Mouse (Mus musculus) lung, postnatal 4 days (tissue): ENCODE measurements around the gene Scn5a.

ENCODE experiments used
- DNase-seq, 2 experiments: peaks; one replicate each; pipeline ENCODE4 v3.0.0; 2021

The Scn5a gene

DNA sequence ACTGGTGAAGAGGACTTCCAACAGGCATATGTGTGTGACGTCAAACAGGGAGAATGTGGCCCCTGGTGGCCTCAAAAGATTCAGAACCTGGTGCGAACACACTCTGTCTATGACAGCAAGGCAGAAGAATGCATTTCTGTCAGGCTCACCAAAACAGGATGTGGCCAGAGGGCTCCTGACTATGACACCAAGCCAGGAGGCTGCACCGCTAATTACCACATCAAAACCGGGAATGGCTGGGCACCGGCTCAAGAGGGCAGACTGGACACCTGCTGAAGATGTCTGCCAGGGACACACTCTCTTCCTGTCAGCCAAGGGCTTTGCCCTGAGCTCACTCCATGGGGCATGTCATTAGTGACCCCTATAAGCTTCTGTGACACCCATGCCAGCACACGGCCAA lies 15.2 kb downstream of the Scn5a start:
- DNase-seq, result no peak

DNA sequence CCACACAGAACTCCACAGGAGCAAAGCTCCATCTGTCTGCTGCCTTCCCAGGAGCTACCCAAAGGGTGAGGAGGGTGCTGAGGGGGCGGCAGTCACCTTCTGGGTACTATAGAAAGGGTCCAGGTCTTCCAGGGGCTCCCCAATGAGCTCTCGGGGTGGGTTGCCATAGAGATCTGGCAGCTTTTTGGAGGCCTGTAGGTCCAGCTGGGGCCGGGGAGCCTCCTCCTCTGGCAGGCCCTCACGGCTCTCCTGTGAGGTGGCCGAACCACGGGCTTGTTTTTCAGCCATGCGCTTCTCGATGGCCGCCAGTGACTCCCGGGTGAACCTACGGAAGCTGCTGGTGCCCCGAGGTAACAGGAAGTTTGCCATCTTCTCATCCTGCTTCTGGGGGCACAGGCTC lies 16.6 kb downstream of the Scn5a start:
- DNase-seq, result no peak

DNA sequence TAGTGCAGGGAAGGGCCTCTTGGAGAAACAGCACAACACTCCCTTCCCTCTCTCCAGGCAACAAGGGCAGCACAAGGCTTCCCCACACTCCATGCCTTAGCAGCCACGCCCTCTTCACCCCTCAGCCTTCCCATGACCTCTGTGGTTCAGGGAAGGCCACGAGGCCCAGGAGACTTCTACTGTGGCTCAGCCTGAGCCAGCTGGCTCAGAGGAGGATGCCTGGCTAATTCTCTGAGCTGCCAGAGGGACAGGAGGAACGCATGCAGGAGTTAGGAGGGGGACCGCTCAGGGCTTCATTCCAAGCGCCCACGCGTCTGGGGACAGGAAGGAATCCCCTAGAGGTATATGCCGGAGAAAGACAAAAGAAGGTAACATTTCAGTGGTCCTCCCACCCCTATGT lies 17.1 kb downstream of the Scn5a start:
- DNase-seq, result no peak

DNA sequence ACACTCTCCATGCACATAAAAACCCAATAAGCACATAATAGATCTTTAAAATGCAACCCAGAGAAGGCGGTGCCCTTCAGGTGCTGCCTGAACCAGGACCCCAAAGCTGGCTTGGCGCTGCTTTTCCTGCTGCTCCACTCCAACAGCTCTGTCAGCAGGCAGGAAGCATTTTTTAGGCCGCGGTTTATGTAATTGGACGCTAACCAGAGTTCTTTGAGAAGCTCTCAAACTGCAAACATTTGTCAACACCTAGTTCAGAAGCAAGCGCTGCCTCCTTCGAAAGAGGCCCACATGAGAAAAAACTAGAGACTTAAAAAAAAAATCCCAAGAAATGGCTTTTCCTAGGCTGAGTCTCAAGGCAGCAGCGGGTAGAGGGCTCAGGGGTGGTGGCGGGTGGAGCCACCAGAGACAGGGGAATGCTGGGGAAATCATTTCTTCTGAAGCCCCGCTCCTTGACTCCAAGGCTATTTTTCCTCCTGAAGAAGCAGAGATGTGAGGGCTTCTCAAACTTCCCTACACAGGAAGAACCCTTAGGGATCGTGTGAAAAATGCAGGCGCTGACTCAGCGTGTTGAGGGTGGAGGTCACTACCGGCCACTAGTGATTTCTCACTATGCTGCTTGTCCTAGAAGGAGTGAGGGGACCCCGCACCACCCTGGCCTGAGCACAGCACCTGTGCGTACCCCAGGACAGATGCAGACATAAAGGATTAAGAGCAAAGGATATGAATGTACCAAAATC lies 19.1 kb downstream of the Scn5a start:
- no peak for DNase-seq

DNA sequence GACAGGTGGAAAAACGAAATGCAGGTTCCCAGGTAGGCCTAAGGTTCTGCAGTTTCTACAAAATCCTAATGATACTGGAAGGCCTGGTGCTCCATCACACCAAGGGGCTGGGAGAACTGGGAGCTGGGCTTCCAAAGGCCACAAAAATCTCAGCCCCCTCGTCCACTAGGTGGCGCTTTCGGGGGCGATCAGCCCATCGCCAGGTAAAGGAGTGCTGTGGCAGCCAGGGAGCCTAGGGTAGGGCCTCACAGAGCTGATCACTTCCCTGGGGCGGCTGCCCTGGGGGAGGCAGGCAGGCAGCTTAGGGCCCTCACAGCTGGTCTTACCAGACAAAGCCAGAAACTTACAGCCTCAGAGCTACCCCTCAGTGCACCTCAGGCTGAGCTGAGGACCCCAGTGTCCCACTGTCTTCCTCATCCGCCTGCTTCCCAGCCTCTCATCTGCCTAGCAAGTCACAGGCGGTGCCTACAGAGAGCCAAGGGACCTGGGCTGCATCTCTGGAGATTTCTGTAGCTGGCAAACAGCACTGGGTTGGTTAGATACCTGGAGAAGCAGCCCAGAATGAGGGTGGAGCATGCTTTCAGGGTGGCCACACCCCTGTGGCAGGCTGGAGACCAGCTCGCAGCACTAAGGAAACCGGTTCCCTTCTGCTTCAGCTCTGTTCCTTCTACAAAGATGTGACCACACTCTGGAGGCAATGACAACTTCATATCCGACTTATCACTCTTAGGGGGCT lies 20.5 kb downstream of the Scn5a start:
- peak; percentile 34 to 48 for DNase-seq

DNA sequence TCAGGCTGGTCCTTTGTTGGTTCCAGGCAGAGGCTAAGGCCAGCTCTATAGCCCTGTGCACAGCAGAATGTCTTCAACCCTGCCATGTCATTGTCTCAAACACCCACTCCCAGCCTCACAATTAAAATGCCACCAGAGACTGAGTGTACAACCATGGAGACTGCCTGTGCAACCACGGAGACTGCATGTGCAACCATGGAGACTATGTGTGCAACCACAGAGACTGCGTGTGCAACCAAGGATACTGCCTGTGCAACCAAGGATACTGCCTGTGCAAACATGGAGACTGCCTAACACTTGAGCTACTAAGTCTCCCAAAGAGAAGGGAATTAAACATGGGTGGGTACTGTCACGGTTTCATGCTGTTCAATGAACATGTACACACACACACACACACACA lies 22.8 kb downstream of the Scn5a start:
- no peak for DNase-seq

DNA sequence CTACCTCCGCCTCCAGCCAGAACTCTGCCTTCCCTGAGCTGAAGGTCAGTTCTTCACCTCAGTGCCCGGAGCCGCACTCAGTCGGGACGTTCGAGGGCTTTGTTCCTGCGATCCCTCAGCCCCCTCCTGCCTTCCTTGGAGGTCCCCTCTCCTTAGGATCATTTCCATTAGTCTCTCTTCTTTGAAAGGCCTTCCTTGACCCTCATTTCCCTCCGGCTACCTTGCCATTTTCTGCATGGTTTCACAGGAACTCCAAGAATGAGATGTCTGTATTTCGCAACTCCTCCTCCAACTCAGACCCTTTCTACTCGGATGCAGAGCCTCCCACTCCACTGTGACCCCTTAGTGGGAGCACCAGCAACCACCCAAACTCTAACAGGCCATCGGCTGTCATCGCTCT lies 31.3 kb downstream of the Scn5a start:
- no peak for DNase-seq

DNA sequence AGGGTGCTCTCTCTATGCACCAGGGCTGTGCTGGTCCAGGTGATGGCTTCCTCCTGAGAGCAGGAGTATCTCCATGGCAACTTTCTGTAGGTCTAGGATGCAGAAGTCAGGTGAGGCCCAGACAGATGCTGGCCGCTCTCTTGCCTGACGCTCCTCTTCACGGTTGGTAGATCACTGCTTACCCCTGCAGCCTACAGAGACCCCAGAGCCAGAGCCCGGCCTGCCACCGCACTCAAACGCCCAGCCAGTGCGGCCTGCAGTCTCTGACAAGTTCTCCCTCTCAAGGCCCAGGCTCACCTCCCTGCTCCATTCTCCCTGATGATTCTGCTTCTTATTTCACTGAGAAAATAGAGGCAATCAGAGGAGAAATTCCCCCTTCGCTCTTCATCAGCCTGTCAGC lies 31.7 kb downstream of the Scn5a start:
- DNase-seq, result no peak

DNA sequence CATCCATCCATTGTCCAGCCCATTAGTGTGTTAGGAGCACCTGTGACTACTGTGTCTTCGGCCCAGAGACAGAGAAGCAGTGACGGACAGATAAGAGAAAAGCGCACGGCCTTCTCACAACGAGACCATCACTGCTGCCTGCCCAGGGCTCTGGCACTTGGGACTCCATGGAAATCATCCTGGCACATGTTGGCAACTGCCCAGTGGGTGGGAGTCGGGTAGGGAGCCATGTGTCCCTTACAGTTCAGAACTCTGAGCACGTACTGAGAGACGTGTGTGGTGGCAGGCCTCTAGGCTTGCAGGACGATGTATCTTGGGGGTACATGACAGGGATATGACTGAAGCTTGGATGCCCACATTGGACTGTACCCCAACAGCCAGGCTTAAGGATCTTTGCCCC lies 38.1 kb downstream of the Scn5a start:
- no peak for DNase-seq

DNA sequence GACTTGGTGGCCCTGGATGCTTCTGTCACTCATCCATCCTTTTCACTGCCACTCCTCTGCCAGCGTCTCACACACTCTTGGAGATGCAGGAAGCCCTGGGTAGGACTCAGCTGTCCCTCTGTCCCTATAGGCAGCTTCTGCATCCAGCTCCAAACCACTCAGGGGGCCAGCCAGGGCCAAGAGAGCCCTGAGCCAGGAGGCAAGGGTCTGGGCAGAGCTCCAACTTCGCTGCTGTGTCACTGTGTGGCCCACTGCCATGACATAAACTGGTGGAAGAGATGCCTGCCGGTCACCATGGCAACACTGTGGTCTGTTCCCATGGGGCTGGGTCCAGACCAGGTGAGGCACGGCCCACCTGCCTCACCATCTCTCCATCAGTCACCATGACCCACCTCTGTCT lies 41.0 kb downstream of the Scn5a start:
- DNase-seq, result peak; percentile 20 to 39

DNA sequence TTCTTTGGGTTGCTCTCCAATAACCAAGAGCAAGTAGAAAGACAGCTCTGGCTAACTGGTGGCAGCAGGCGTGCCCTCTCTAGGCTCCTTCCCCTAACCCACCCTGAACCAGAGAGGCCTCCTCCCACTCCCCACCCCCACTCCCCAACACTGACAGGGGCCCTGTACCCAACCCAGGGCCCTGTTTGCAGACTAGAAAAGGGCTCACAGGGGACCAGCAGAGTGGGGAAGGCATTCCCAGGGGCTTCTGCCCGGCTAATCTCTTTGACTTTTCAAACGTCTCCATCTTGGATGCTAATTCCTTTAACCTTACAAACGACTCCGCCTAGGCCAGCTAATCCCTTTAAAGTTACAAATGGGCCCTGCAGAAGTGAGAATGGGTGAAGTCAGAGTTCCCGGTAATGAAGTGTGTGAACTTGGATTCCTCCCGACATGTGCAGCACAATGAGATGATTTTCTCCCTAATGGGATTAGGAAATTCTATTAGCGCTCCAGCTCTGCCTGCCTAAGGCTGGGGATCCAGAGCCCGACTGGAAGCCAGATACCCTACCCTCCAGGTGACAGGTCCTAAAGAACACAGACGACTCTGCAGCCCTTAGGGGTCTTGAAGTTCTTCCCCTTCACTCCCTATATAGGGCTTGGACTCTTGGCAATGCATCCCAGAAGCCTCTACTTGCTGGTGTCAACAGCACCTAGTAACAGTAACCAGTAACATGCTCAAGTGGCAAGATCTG lies 47.0 kb downstream of the Scn5a start:
- no peak for DNase-seq

DNA sequence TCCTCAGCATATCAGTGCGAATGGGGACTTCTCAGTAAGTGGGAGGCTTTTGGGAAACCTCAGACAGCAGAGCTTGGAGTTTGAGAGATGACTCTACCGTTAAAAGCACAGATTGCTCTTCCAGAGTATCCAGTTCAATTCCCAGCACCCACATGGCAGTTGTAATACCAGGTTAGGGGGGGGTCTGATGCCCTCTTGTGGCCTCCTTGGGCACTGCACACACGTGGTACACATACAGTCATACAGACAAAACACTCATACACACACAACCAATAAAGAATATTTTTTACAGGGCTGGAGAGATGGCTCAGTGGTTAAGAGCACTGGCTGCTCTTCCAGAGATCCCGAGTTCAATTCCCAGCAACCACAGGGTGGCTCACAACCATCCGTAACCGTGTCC lies 54.3 kb downstream of the Scn5a start:
- no peak for DNase-seq

DNA sequence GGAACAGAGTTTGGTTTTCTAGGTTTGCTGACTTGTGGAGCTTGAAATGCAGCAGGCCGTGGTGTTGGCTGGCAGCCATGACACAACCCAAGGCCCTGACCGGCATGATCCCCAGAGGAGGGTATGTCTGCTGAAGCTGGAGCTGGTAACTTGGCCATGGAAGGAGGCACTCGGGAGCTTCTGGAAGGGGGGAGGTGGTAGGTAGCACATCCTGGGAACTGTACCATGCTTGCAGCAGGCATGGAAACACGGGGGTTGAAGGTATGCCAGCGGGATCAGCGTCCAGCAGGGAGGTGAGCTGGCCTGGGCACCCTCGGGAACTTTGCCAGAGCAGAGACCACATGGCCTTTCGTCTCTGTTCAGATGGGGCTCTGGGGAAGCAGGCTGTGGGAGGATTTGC lies 55.5 kb downstream of the Scn5a start:
- no peak for DNase-seq

DNA sequence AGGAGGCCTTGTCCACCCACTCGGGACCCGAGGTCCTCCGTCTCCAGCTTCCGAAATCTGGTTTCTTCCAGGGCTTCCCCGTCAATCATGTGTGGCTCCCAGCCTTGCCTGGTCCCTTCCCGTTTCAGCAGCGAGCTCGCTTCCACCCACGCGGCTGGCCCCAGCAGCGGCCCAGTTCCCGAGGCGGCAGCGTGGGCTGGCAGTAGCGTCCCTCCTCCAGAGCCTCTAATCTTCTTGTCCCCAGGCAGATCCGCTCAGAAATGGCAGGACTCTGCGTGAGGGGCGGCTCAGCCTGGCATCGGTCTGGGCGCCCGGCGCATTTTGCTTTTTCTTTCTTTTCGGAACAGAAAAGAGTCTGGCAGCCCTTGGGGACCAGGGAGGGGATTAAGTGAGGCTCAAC lies 59.7 kb downstream of the Scn5a start:
- no peak for DNase-seq

DNA sequence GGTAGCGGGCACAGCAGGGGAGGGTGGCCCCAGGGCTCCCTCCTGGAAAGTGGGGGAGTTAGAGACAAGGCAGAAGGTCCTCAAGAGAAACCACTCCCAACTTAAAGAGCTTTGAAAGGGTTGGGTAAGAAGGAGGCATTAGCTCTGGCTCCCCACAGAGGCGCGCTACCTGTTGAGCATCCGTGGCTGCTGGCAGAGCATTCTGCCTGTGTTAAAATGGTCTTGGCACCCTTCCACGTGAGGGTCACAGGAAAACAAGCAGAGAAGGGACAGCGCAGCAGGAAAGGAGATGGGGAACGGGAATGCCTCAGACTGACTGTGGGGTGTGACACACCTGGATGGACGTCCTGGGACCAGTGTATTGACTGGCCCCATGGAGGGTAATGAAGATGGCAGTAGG lies 60.6 kb downstream of the Scn5a start:
- no peak for DNase-seq

DNA sequence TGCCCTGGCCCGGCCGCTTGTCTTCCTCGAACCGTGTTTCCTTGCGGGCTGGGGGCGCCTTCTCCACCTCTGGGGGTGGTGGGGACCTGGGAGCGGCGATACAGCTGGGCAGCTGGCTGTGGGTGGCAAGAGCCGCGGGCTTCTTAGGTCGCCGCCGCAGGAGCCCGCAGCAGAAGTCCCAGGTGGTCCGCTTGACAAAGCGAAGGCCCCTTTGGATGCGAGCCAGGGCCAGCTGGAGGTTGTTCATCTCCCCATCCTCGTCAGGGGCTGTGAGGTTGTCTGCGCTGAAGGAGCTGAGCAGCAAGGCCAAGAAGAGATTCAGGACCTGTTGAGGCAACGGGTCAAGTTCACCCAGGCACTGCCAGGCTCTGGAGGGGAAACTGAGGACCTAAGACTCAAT lies 61.3 kb downstream of the Scn5a start:
- DNase-seq, result no peak

DNA sequence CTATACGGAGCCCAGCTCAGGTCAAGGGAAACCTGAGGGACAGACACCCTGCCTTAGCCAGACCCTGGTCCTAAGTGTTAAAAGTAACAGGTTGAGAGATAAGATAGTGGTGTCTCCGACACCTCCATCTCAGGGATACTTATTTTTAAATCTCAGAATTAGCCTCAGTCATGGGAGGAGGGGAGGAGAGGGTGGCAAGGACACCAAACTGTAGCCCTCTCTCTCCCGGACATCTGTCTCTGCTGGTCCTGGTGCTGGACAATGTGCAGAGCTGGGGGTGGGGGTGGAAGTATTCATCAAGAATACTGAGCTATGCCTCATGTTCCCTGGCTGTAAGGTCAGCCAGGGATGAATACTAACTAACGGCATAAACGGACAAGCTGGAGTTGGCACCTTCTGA lies 62.0 kb downstream of the Scn5a start:
- DNase-seq, result no peak

DNA sequence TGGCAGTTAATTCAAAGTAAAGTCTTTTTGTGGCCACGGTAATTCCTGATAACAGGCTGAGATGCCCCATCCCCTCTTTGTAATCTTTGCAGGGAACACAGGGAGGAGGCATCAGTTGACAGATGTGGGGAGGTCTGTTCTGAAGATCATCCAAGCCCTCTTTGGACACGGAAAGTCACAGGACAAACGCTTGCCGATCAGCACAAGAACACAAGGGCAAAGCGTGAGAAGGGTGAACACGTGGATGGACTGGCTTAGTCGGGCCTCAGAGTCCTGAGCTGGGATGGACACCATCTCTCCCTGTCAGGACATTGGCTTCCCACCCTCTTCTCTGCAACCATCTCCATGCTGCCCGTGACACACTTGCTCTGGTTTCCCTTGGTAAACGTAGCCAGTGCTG lies 63.4 kb downstream of the Scn5a start:
- no peak for DNase-seq

DNA sequence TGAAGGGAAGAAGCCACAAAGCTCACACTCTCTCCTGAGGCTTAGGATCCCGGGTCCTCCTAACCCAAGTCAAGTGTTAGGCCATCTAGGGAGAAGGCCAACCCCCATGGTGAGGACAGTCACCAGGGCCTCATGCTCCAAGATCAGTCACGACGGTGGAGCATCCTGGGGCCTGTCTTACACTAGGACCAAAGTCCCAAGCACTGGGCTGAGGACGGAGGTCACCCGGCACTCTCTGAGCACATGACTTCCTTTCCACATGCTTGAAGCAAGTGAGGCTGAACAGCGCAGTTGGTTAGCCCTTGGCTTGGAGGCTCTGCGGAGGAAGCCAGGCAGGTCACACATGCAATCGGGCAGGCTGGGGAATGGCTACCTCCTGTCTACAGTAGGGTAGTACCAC lies 63.8 kb downstream of the Scn5a start:
- DNase-seq, result no peak

DNA sequence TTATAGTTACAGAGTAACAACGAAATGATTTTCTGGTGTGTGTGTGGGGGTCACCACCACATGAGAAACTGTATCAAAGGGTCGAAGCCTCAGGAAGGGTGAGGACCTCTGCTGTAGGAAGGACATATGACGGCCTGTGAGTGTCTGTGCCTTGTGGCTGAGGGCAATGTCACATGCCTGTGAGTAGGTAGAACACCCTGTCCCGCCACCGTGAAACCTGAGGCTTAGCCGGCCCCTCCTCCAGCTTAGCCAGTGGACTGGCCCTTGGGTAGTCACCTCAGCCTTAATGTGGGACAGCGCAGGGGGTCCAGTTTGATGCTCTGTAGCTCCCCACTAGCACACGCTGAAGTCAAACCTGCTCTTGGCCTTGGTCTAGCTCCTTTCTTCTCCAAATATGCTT lies 65.0 kb downstream of the Scn5a start:
- DNase-seq, result no peak

DNA sequence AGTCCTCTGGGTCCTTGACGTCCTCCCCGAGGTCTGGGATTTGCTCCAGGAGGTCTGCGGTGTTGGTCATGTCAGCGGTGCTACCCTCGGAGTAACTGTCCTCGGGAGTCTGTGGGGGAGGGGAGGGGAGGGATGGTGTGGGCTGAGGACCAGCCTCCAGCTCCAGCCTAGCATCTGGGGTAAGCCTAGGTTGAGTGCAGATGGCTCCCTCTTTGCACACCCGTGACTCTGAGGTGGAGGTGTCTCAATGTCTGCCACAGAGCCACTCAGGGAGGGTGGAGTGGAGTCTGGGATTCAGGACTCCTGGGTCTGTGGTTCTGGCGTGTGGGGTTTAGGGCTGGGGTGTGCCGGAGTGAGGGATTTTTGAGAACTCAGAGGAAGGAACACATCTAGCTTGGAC lies 65.8 kb downstream of the Scn5a start:
- no peak for DNase-seq

DNA sequence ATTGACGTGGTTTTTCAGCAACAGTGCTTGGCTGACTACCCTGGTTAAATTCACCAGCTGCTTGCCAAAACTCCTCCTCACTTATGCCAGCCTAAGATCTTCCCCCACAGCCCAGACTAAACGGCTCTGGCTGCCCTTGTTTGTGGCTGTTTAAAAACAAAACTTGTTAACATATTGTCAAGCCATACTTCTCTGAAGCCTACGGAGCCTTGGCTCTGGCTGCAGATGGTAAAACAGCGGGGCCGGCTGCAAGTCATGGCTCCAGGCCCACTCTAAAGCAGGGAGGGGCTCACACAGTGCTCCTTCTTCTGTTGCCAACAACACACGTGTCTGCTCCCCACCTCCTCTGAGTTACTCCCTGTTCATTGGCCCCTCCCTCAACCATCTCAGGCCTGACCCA lies 67.9 kb downstream of the Scn5a start:
- peak in 1 of 2 experiments; percentile 39 for DNase-seq

DNA sequence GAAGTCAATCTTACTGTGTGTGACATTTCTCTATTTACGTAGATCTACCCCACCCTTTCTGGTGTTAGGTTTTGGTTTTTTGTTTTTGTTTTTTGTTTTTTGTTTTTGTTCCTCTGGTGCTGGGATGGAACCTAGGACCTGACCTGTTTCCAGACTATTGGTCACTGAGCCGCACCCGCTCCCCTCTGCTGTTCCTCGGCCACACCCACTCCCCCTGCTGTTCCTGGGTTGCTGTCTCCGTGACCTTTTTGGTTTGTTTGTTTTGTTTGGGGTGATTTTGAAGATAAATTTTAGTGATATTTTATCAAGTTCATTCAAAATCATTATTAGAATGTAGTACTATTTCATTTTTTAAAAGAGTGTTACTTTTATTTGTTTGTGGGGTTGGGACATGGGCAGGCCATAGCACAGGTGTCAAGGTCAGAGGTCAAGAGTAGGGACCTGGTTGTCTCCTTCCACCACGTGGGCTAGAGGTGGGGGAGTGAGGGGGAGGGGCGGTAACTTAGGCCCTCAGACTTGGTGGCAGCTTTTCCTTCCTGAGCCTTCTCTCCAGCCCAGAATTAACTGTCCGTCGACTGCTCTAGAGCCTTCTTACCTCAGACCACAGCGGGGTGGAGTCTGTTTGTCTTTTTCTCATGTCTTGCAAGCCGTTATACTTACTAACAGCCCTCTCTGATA lies 73.7 kb downstream of the Scn5a start:
- no peak for DNase-seq

DNA sequence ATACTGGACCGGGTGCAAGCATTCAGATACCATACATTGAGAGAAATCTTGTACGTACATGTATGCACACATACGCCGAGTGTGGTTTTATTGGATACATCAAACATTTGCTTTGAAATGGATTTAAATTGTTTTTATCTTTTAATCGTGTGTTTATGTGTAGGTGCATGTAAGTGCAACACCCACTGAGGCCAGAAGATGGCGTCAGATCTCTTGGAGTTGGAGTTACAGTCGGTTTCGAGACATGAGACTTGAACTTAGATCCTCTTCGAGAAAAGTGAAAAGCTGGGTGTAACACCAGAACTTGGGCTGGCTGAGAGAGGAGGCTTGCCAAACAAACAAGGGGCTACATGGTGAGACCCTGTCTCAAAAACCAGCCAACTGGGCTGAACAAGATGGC lies 75.2 kb downstream of the Scn5a start:
- DNase-seq, result no peak
